Mouse (Mus musculus): ENCODE data around the gene Bricd5.

- TF ChIP-seq CTCF (IDR thresholded peaks at IDR 0.05; ENCODE audit: low read depth, low read length) (no peak), POLR2A (IDR thresholded peaks at IDR 0.05; ENCODE audit: extremely low read depth, insufficient read depth, low read length) (0 out of 2 replicates have a peak, but pooled peaks have one; percentile 40)
These were observed 3.6 kb upstream of the Bricd5 start, which contains the start of the genes E4f1 and Pgp for GRCm38 (mm10) chr17:24469910-24470602.
